Mouse (Mus musculus) ES-E14 (cell line): Measurements from ENCODE around the gene Flt3l. TPM values are rescaled to one million over a fixed set of nuclear protein-coding genes. Genes with fewer than 3 reads are reported as not detected.
"Not testable (repeated sequence)": the region's sequence is repeated elsewhere in the genome, so short reads cannot be mapped to it uniquely, and the experiment has no call there.

Source experiments
- DNase-seq: peaks from one replicate; pipeline ENCODE4 v3.0.0-alpha.2; 2013; ENCODE audit warnings: low read depth, low spot score
- H3K27ac ChIP-seq: 2 replicates; pipeline ENCODE4 v1.5.1; 2012; ENCODE audit warnings: low read depth, mild to moderate bottlenecking, low read length, moderate library complexity, mixed read lengths; ENCODE audit not compliant: poor library complexity, insufficient read depth, severe bottlenecking
- H3K36me3 ChIP-seq: 2 replicates; pipeline ENCODE4 v1.6.1; 2012; ENCODE audit warnings: mild to moderate bottlenecking, low read length, moderate library complexity, mixed read lengths; ENCODE audit not compliant: control insufficient read depth, poor library complexity, insufficient read depth, severe bottlenecking
- H3K4me1 ChIP-seq, 2 experiments: fragments of 150-350 bp in 1 of 2; sonication (generic) in 1 of 2; 2 replicates each; pipeline ENCODE4 v1.6.1; 2012; ENCODE audit warnings: low read length in 2 of 2, mild to moderate bottlenecking in 1 of 2, mixed read lengths in 1 of 2; ENCODE audit not compliant: control insufficient read depth in 2 of 2, insufficient read depth in 2 of 2, poor library complexity in 1 of 2
- H3K4me3 ChIP-seq, 2 experiments: fragments of 150-350 bp in 1 of 2; sonication (generic) in 1 of 2; 2 replicates each; pipeline ENCODE4 v1.5.1; 2012; ENCODE audit warnings: low read length in 2 of 2, low read depth in 1 of 2, mild to moderate bottlenecking in 1 of 2, mixed read lengths in 1 of 2; ENCODE audit not compliant: insufficient read depth in 1 of 2, poor library complexity in 1 of 2, severe bottlenecking in 1 of 2
- H3K9ac ChIP-seq: 2 replicates; pipeline ENCODE4 v1.6.1; 2012; ENCODE audit warnings: low read depth, mild to moderate bottlenecking, low read length, mixed read lengths; ENCODE audit not compliant: poor library complexity, insufficient read depth, severe bottlenecking
- H3K9me3 ChIP-seq: fragments of 150-350 bp; sonication (generic); 2 replicates; pipeline ENCODE4 v1.6.1; 2012; ENCODE audit warnings: low read depth, mild to moderate bottlenecking, low read length; ENCODE audit not compliant: control insufficient read depth, insufficient read depth
- CHD2 ChIP-seq: IDR thresholded peaks from 2 replicates; pipeline ENCODE4 v1.6.1; 2014; ENCODE audit warnings: mild to moderate bottlenecking, low read depth, low read length, inconsistent platforms
- HCFC1 ChIP-seq: IDR thresholded peaks from 2 replicates; pipeline ENCODE4 v1.6.1; 2012; ENCODE audit warnings: low read length, inconsistent platforms, borderline replicate concordance; ENCODE audit not compliant: insufficient read depth
- MAFK ChIP-seq: IDR thresholded peaks from 2 replicates; pipeline ENCODE4 v1.6.1; 2014; ENCODE audit warnings: mild to moderate bottlenecking, low read depth, low read length, inconsistent platforms; ENCODE audit not compliant: insufficient read depth
- ZC3H11A ChIP-seq: IDR thresholded peaks from 2 replicates; pipeline ENCODE4 v1.6.1; 2012; ENCODE audit warnings: low read depth, mild to moderate bottlenecking, inconsistent platforms, low read length, borderline replicate concordance
- ZNF384 ChIP-seq: IDR thresholded peaks from 2 replicates; pipeline ENCODE4 v1.6.1; 2012; ENCODE audit warnings: low read depth, low read length, inconsistent platforms
- in situ Hi-C, 2 experiments: fragments of 600-800 bp; cut with MboI; formaldehyde crosslinking; loops; one replicate each; pipeline ENCODE4 v1.15.1; 2025; ENCODE audit warnings: low sequenced_read_pairs in 2 of 2, inconsistent platforms in 1 of 2; ENCODE audit not compliant: unreplicated experiment in 2 of 2
- total RNA-seq: library from RNA; depleted of rRNA; stranded (reverse); fragments of 300-350 nt; gene quantifications from 2 replicates; pipeline ENCODE4 v1.2.3, GENCODE M21; 2012

Gene Flt3l
- total RNA-seq, 1 experiment, result 1.8 TPM

GRCm38 (mm10) chr7:45100046-45100445 is 36.2 kb downstream of the Flt3l start:
- no peak overlapping the region for H3K9ac ChIP-seq
- no peak overlapping the region for H3K27ac ChIP-seq
- DNase-seq, result no peak
- in situ Hi-C loops, result no loop called here
- H3K9me3 ChIP-seq, result no peaks in the 10 kb centered on the region
- H3K4me1 ChIP-seq, result peaks cover 0 to 18% of the 10 kb centered on the region in 2 experiments; a peak in 1 of 4 replicates
- H3K4me3 ChIP-seq, result no peak overlapping the region
- TF ChIP-seq CHD2 (no peak), MAFK (no peak), HCFC1 (no peak), ZC3H11A (no peak), ZNF384 (no peak)
- H3K36me3 ChIP-seq, result no peaks in the 10 kb centered on the region

DNA sequence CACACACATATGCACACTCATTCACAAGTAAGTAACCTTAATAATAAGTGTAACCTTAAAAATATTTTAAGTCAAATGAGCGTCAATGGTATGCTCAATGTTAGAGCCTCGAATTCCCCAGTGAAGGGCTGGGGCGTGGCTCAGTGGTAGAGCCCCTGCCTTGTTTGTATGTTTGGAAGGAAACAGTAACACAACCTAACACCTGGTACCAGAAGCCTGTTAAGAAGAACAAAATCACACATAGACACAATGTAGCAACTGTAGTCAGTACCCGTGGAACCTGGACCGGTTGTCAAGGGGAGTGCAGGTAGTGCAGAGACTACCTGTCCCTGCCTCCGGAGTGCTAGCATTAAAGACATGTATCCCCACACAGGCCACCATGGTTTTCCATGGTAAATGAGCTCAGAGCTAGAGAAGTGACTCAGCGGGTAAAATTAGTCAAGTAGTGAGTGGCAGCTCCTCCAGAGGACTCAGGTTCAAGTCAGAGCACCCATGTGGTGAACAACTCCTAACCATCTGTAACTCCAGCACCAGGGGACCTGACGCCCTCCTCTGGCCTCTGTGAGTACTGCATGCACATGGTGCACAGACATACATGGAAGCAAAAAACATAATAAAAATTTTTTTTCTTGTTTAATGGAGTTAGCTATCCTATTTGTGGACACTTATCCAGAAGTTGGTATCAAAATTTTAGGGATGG is 37.5 kb downstream of the Flt3l start:
- in situ Hi-C loops, result no loop called here
- TF ChIP-seq ZNF384 (no peak), ZC3H11A (no peak), MAFK (no peak), HCFC1 (no peak), CHD2 (no peak)
- no peak for DNase-seq

DNA sequence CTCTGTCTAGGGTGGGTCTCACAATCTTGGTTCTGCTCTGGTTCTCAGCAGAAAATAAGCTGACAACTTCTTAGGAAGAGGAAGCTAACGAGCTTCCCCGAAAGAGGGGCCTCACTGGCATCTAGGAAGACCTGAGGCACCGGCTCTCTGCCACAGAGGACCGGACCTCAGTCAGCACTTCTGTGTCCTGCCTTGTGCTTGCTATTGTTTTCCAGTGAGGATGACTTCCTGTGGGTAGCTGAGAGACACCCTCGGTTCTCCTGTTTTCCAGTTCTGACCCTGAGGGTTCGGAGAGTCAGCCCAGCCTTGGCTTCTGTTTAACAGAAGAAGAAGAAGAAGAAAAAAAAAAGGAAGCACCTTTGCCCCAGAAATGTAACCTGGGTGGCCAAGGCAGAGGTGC is 38.8 kb downstream of the Flt3l start:
- Histone ChIP-seq H3K9me3 (no peaks in the 10 kb centered on the region), H3K4me1 (peaks cover 4 to 18% of the 10 kb centered on the region in 2 experiments; a peak in 2 of 4 replicates), H3K4me3 (no peak overlapping the region), H3K9ac (no peak overlapping the region), H3K27ac (no peak overlapping the region), H3K36me3 (no peaks in the 10 kb centered on the region)
- no peak for TF ChIP-seq ZNF384
- DNase-seq, result no peak
- in situ Hi-C loops, result no loop called here

More for the DNA sequence above, 37.5 kb downstream of the Flt3l start:
- Histone ChIP-seq H3K4me1 (peaks cover 0 to 12% of the 10 kb centered on the region in 2 experiments; a peak in 1 of 4 replicates), H3K9me3 (no peaks in the 10 kb centered on the region), H3K36me3 (no peaks in the 10 kb centered on the region), H3K4me3 (no peak overlapping the region), H3K9ac (no peak overlapping the region), H3K27ac (no peak overlapping the region)

GRCm38 (mm10) chr7:45095965-45096364 is 40.3 kb downstream of the Flt3l start:
- H3K27ac ChIP-seq, H3K4me3 ChIP-seq, in situ Hi-C loops, DNase-seq, H3K9me3 ChIP-seq, H3K36me3 ChIP-seq, H3K9ac ChIP-seq: not testable (repeated sequence)
- H3K4me1 ChIP-seq, result peaks cover 4 to 27% of the 10 kb centered on the region in 2 experiments; a peak in 2 of 4 replicates

DNA sequence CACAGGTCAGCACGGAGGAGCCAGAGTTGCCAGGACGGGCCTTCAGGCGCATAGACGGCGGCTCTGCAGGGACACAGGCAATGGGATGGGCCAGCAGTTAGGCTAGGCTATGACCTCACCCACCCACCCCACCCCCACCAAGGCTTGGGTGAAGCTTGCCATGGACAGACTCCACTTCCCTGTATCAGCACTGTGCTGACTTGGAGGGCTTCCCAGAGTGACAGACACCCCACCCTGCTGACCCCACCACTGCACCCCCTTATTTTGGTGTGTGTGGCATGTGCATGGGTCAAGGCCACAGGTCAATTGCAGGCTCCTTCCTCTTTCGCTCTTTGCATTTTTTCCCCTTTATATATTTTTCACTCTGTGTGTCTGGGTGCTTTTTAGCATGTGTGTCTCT is 40.9 kb downstream of the Flt3l start:
- Histone ChIP-seq H3K4me3 (no peak overlapping the region), H3K4me1 (peaks cover 4 to 29% of the 10 kb centered on the region in 2 experiments; a peak in 2 of 4 replicates), H3K27ac (no peak overlapping the region)

More for the DNA sequence above, 40.9 kb downstream of the Flt3l start:
- H3K9ac ChIP-seq, result no peak overlapping the region
- in situ Hi-C loops, result no loop called here
- no peak for DNase-seq
- TF ChIP-seq CHD2 (no peak), HCFC1 (no peak), MAFK (no peak), ZNF384 (no peak), ZC3H11A (no peak)
- no peaks in the 10 kb centered on the region for H3K36me3 ChIP-seq
- H3K9me3 ChIP-seq, result no peaks in the 10 kb centered on the region
